Mouse (Mus musculus) erythroblast, adult 5-6 weeks (primary cell): ENCODE results near the gene Msmp. TPM values are rescaled to one million over a fixed set of nuclear protein-coding genes. Genes with fewer than 3 reads are reported as not detected.

Experiments
- ATAC-seq: replicated peaks from 2 replicates; pipeline ENCODE4 v1.8.0; 2016; ENCODE audit warnings: moderate number of reproducible peaks, mild to moderate bottlenecking, moderate TSS enrichment, inconsistent platforms; ENCODE audit not compliant: poor library complexity, low FRiP score, severe bottlenecking
- total RNA-seq, 2 experiments: library from RNA; stranded (forward) in 1 of 2; stranded (reverse) in 1 of 2; fragments of 150-400 nt in 1 of 2; fragments of 200-764, 138-1000 nt in 1 of 2; gene quantifications; 2 replicates each; pipeline versions ENCODE4 v1.2.3 to v1.2.4; 2015 to 2017; ENCODE audit warnings: low replicate concordance in 2 of 2

Msmp gene
- total RNA-seq, 2 experiments from 2014 or later, result not detected

GRCm38 (mm10) chr4:43533270-43533669 is 51.0 kb downstream of the Msmp start:
- ATAC-seq, result no peak

Other genes with a start within 250 kb of the Msmp start
- 0.63 TPM in 1 of 2 replicates, not detected in the other for gene Rusc2, start 202.5 kb downstream of the Msmp start, total RNA-seq (2015; ENCODE audit: low replicate concordance)
- 0.17 TPM in 1 of 2 replicates, not detected in the other for gene Rusc2, start 202.5 kb downstream of the Msmp start, total RNA-seq (2017; ENCODE audit: low replicate concordance)
- not detected in 2 replicates for gene Fam166b, start 155.4 kb downstream of the Msmp start, total RNA-seq (2015; ENCODE audit: low replicate concordance)
- not detected in 2 replicates for gene Fam166b, start 155.4 kb downstream of the Msmp start, total RNA-seq (2017; ENCODE audit: low replicate concordance)
- gene Tesk1, start 142.6 kb downstream of the Msmp start, total RNA-seq (2015; ENCODE audit: low replicate concordance), result 1.7 and 2.3 TPM in 2 replicates
- gene Tesk1, start 142.6 kb downstream of the Msmp start, total RNA-seq (2017; ENCODE audit: low replicate concordance), result 0.98 and 1.5 TPM in 2 replicates
- gene Cd72, start 129.9 kb downstream of the Msmp start, total RNA-seq (2015; ENCODE audit: low replicate concordance), result 2.1 and 2.3 TPM in 2 replicates
- gene Cd72, start 129.9 kb downstream of the Msmp start, total RNA-seq (2017; ENCODE audit: low replicate concordance), result 0.43 and 7.9 TPM in 2 replicates
- gene Sit1, start 100.8 kb downstream of the Msmp start, total RNA-seq (2015; ENCODE audit: low replicate concordance), result not detected in 2 replicates
- not detected in 2 replicates for gene Sit1, start 100.8 kb downstream of the Msmp start, total RNA-seq (2017; ENCODE audit: low replicate concordance)
- 4.6 and 17.1 TPM in 2 replicates for gene Ccdc107, start 91.6 kb downstream of the Msmp start, total RNA-seq (2015; ENCODE audit: low replicate concordance)
- gene Ccdc107, start 91.6 kb downstream of the Msmp start, total RNA-seq (2017; ENCODE audit: low replicate concordance), result 5.2 and 36.1 TPM in 2 replicates
- 22.4 and 40.9 TPM in 2 replicates for gene Arhgef39, start 84.8 kb downstream of the Msmp start, total RNA-seq (2015; ENCODE audit: low replicate concordance)
- 18.0 and 29.2 TPM in 2 replicates for gene Arhgef39, start 84.8 kb downstream of the Msmp start, total RNA-seq (2017; ENCODE audit: low replicate concordance)
- 0.63 TPM in 1 of 2 replicates, not detected in the other for gene Car9, start 77.5 kb downstream of the Msmp start, total RNA-seq (2015; ENCODE audit: low replicate concordance)
- 0.56 and 0.77 TPM in 2 replicates for gene Car9, start 77.5 kb downstream of the Msmp start, total RNA-seq (2017; ENCODE audit: low replicate concordance)
- not detected in 2 replicates for gene Tpm2, start 60.7 kb downstream of the Msmp start, total RNA-seq (2015; ENCODE audit: low replicate concordance)
- 3.3 and 4.9 TPM in 2 replicates for gene Tpm2, start 60.7 kb downstream of the Msmp start, total RNA-seq (2017; ENCODE audit: low replicate concordance)
- gene Creb3, start 22.2 kb downstream of the Msmp start, total RNA-seq (2015; ENCODE audit: low replicate concordance), result 1.7 and 6.7 TPM in 2 replicates
- gene Creb3, start 22.2 kb downstream of the Msmp start, total RNA-seq (2017; ENCODE audit: low replicate concordance), result 35.8 and 52.6 TPM in 2 replicates
- gene Tln1, start 21.8 kb downstream of the Msmp start, total RNA-seq (2015; ENCODE audit: low replicate concordance), result 47.8 and 86.3 TPM in 2 replicates
- 197 and 262 TPM in 2 replicates for gene Tln1, start 21.8 kb downstream of the Msmp start, total RNA-seq (2017; ENCODE audit: low replicate concordance)
- gene Rgp1, start 5.8 kb downstream of the Msmp start, total RNA-seq (2015; ENCODE audit: low replicate concordance), result 8.6 and 10.6 TPM in 2 replicates
- 5.7 and 8.9 TPM in 2 replicates for gene Rgp1, start 5.8 kb downstream of the Msmp start, total RNA-seq (2017; ENCODE audit: low replicate concordance)
- 4.2 and 7.3 TPM in 2 replicates for gene Gba2, start 5.6 kb downstream of the Msmp start, total RNA-seq (2015; ENCODE audit: low replicate concordance)
- gene Gba2, start 5.6 kb downstream of the Msmp start, total RNA-seq (2017; ENCODE audit: low replicate concordance), result 7.4 and 12.0 TPM in 2 replicates
- gene Npr2, start 47.4 kb upstream of the Msmp start, total RNA-seq (2015; ENCODE audit: low replicate concordance), result not detected in 2 replicates
- 1.9 TPM in 1 of 2 replicates, not detected in the other for gene Npr2, start 47.4 kb upstream of the Msmp start, total RNA-seq (2017; ENCODE audit: low replicate concordance)
- gene Spag8, start 69.1 kb upstream of the Msmp start, total RNA-seq (2015; ENCODE audit: low replicate concordance), result not detected in 2 replicates
- gene Spag8, start 69.1 kb upstream of the Msmp start, total RNA-seq (2017; ENCODE audit: low replicate concordance), result not detected in 2 replicates
- 2.9 and 9.6 TPM in 2 replicates for gene Hint2, start 72.0 kb upstream of the Msmp start, total RNA-seq (2015; ENCODE audit: low replicate concordance)
- gene Hint2, start 72.0 kb upstream of the Msmp start, total RNA-seq (2017; ENCODE audit: low replicate concordance), result 13.6 and 18.1 TPM in 2 replicates
- gene Tmem8b, start 84.5 kb upstream of the Msmp start, total RNA-seq (2015; ENCODE audit: low replicate concordance), result 3.8 TPM in 1 of 2 replicates, not detected in the other
- gene Tmem8b, start 84.5 kb upstream of the Msmp start, total RNA-seq (2017; ENCODE audit: low replicate concordance), result 0.42 TPM in 1 of 2 replicates, not detected in the other
- not detected in 2 replicates for gene Fam221b, start 84.7 kb upstream of the Msmp start, total RNA-seq (2015; ENCODE audit: low replicate concordance)
- gene Fam221b, start 84.7 kb upstream of the Msmp start, total RNA-seq (2017; ENCODE audit: low replicate concordance), result 0.70 TPM in 1 of 2 replicates, not detected in the other
- gene Olfr70, start 116.3 kb upstream of the Msmp start, total RNA-seq (2015; ENCODE audit: low replicate concordance), result not detected in 2 replicates
- 0.70 TPM in 1 of 2 replicates, not detected in the other for gene Olfr70, start 116.3 kb upstream of the Msmp start, total RNA-seq (2017; ENCODE audit: low replicate concordance)
- gene Olfr71, start 125.8 kb upstream of the Msmp start, total RNA-seq (2015; ENCODE audit: low replicate concordance), result not detected in 2 replicates
- gene Olfr71, start 125.8 kb upstream of the Msmp start, total RNA-seq (2017; ENCODE audit: low replicate concordance), result not detected in 2 replicates
- not detected in 2 replicates for gene Hrct1, start 142.7 kb upstream of the Msmp start, total RNA-seq (2015; ENCODE audit: low replicate concordance)
- gene Hrct1, start 142.7 kb upstream of the Msmp start, total RNA-seq (2017; ENCODE audit: low replicate concordance), result not detected in 2 replicates
- gene Spaar, start 145.5 kb upstream of the Msmp start, total RNA-seq (2015; ENCODE audit: low replicate concordance), result not detected in 2 replicates
- not detected in 2 replicates for gene Spaar, start 145.5 kb upstream of the Msmp start, total RNA-seq (2017; ENCODE audit: low replicate concordance)
- not detected in 2 replicates for gene Olfr159, start 186.5 kb upstream of the Msmp start, total RNA-seq (2015; ENCODE audit: low replicate concordance)
- gene Olfr159, start 186.5 kb upstream of the Msmp start, total RNA-seq (2017; ENCODE audit: low replicate concordance), result not detected in 2 replicates
- gene Olfr156, start 239.4 kb upstream of the Msmp start, total RNA-seq (2015; ENCODE audit: low replicate concordance), result not detected in 2 replicates
- gene Olfr156, start 239.4 kb upstream of the Msmp start, total RNA-seq (2017; ENCODE audit: low replicate concordance), result not detected in 2 replicates